Mouse (Mus musculus) lung, postnatal 36 days (tissue): ENCODE measurements around the gene Zfp704.

Experiments used
- DNase-seq: peaks from one replicate; pipeline ENCODE4 v3.0.0; 2022; ENCODE audit warnings: mixed read lengths

Zfp704 gene

GRCm38 (mm10) chr3:9403255-9404050 is 206.4 kb downstream of the Zfp704 start:
- DNase-seq, result no peak

GRCm38 (mm10) chr3:9402836-9403235 is 207.0 kb downstream of the Zfp704 start:
- peak; percentile 80 for DNase-seq

GRCm38 (mm10) chr3:9402345-9402744 is 207.5 kb downstream of the Zfp704 start:
- no peak for DNase-seq

- DNase-seq, result no peak
Measured at GRCm38 (mm10) chr3:9401685-9402084, 208.2 kb downstream of the Zfp704 start.

GRCm38 (mm10) chr3:9400886-9401221 is 209.0 kb downstream of the Zfp704 start:
- DNase-seq, result peak; percentile 20

- DNase-seq, result peak; percentile 76
Measured at GRCm38 (mm10) chr3:9400201-9400885, 209.5 kb downstream of the Zfp704 start.

GRCm38 (mm10) chr3:9398271-9398670 is 211.6 kb downstream of the Zfp704 start:
- DNase-seq, result no peak
